Mouse (Mus musculus): ENCODE results near the gene Rps2. TPM values are rescaled to one million over a fixed set of nuclear protein-coding genes. Genes with fewer than 3 reads are reported as not detected.
"Not testable (repeated sequence)": the region's sequence is repeated elsewhere in the genome, so short reads cannot be mapped to it uniquely, and the experiment has no call there.

Rps2 gene
- polyA plus RNA-seq, 1 experiment from 2014 or later = 732 TPM

GRCm38 (mm10) chr17:24716166-24716682 lies 1.7 kb upstream of the Rps2 start:
- no peak overlapping the region for H3K4me2 ChIP-seq (ENCODE audit: low read length)
- no peak overlapping the region for H3K9ac ChIP-seq (ENCODE audit: low read depth, low read length)
- peaks cover 7% of the 10 kb centered on the region for H3K36me3 ChIP-seq (ENCODE audit: control insufficient read depth, insufficient read depth, low read length)
- ATAC-seq = no peak
- H3K9me3 ChIP-seq (ENCODE audit: control insufficient read depth, low read length) = no peaks in the 10 kb centered on the region
- H3K4me1 ChIP-seq (ENCODE audit: control insufficient read depth, insufficient read depth, low read depth, low read length) = peaks cover 9% of the 10 kb centered on the region
- no peaks in the 10 kb centered on the region for H3K27me3 ChIP-seq (replicated peaks; ENCODE audit: control insufficient read depth, insufficient read depth, low read length)
- no peak overlapping the region for H3K4me3 ChIP-seq (ENCODE audit: low read length)
- 95% methylated on average over 15 of the region's 15 CpGs for WGBS
- H3K27ac ChIP-seq (ENCODE audit: low read depth, low read length) = no peak overlapping the region

- Histone ChIP-seq H3K4me1 (ENCODE audit: control insufficient read depth, insufficient read depth, low read depth, low read length) (peaks cover 30% of the 10 kb centered on the region), H3K9ac (ENCODE audit: low read depth, low read length) (peak overlapping the region; percentile 90), H3K36me3 (ENCODE audit: control insufficient read depth, insufficient read depth, low read length) (peaks cover 16% of the 10 kb centered on the region), H3K4me2 (ENCODE audit: low read length) (peak overlapping the region; percentile 62), H3K4me3 (ENCODE audit: low read length) (peak overlapping the region; percentile 89)
- H3K27ac ChIP-seq (ENCODE audit: low read depth, low read length); H3K27me3 ChIP-seq (replicated peaks; ENCODE audit: control insufficient read depth, insufficient read depth, low read length); H3K9me3 ChIP-seq (ENCODE audit: control insufficient read depth, low read length); ATAC-seq: not testable (repeated sequence)
- 70% methylated on average over 5 of the region's 5 CpGs for WGBS
Measured at GRCm38 (mm10) chr17:24718938-24719337, 1.0 kb downstream of the Rps2 start.

GRCm38 (mm10) chr17:24719494-24720222 lies 1.7 kb downstream of the Rps2 start:
- H3K4me2 ChIP-seq (ENCODE audit: low read length) = peak overlapping the region; percentile 89
- peaks cover 30% of the 10 kb centered on the region for H3K4me1 ChIP-seq (ENCODE audit: control insufficient read depth, insufficient read depth, low read depth, low read length)
- peak overlapping the region; percentile 89 for H3K4me3 ChIP-seq (ENCODE audit: low read length)
- peak; percentile 99 for ATAC-seq
- H3K9ac ChIP-seq (ENCODE audit: low read depth, low read length) = peak overlapping the region; percentile 90
- WGBS = under 1% methylated on average over 59 of the region's 61 CpGs
- peak overlapping the region; percentile 87 for H3K27ac ChIP-seq (ENCODE audit: low read depth, low read length)
- no peaks in the 10 kb centered on the region for H3K27me3 ChIP-seq (replicated peaks; ENCODE audit: control insufficient read depth, insufficient read depth, low read length)
- H3K9me3 ChIP-seq (ENCODE audit: control insufficient read depth, low read length) = no peaks in the 10 kb centered on the region
- peaks cover 16% of the 10 kb centered on the region for H3K36me3 ChIP-seq (ENCODE audit: control insufficient read depth, insufficient read depth, low read length)

- Histone ChIP-seq H3K4me3 (ENCODE audit: low read length) (peak overlapping the region; percentile 89), H3K4me1 (ENCODE audit: control insufficient read depth, insufficient read depth, low read depth, low read length) (peaks cover 30% of the 10 kb centered on the region), H3K4me2 (ENCODE audit: low read length) (peak overlapping the region; percentile 89), H3K9ac (ENCODE audit: low read depth, low read length) (peak overlapping the region; percentile 76), H3K36me3 (ENCODE audit: control insufficient read depth, insufficient read depth, low read length) (peaks cover 16% of the 10 kb centered on the region)
- WGBS = under 1% methylated on average over 9 of the region's 11 CpGs
- H3K27me3 ChIP-seq (replicated peaks; ENCODE audit: control insufficient read depth, insufficient read depth, low read length); ATAC-seq; H3K27ac ChIP-seq (ENCODE audit: low read depth, low read length); H3K9me3 ChIP-seq (ENCODE audit: control insufficient read depth, low read length): not testable (repeated sequence)
Measured at GRCm38 (mm10) chr17:24720616-24721015, 2.7 kb downstream of the Rps2 start.

- Histone ChIP-seq H3K4me3 (ENCODE audit: low read length) (peak overlapping the region; percentile 23), H3K4me2 (ENCODE audit: low read length) (peak overlapping the region; percentile 89), H3K4me1 (ENCODE audit: control insufficient read depth, insufficient read depth, low read depth, low read length) (peaks cover 30% of the 10 kb centered on the region), H3K9ac (ENCODE audit: low read depth, low read length) (peak overlapping the region; percentile 15; the same call in 1 of the 2 replicates), H3K36me3 (ENCODE audit: control insufficient read depth, insufficient read depth, low read length) (peaks cover 11% of the 10 kb centered on the region)
- H3K27me3 ChIP-seq (replicated peaks; ENCODE audit: control insufficient read depth, insufficient read depth, low read length); H3K9me3 ChIP-seq (ENCODE audit: control insufficient read depth, low read length); ATAC-seq; H3K27ac ChIP-seq (ENCODE audit: low read depth, low read length): not testable (repeated sequence)
- 75% methylated on average over 7 of the region's 7 CpGs for WGBS
Measured at GRCm38 (mm10) chr17:24721383-24721955, 3.6 kb downstream of the Rps2 start.

GRCm38 (mm10) chr17:24722220-24722924 lies 4.5 kb downstream of the Rps2 start:
- Histone ChIP-seq H3K36me3 (ENCODE audit: control insufficient read depth, insufficient read depth, low read length) (peaks cover 11% of the 10 kb centered on the region), H3K27me3 (replicated peaks; ENCODE audit: control insufficient read depth, insufficient read depth, low read length) (no peaks in the 10 kb centered on the region), H3K9me3 (ENCODE audit: control insufficient read depth, low read length) (no peaks in the 10 kb centered on the region), H3K4me3 (ENCODE audit: low read length) (no peak overlapping the region), H3K4me2 (ENCODE audit: low read length) (no peak overlapping the region; the same call in 1 of the 2 replicates), H3K27ac (ENCODE audit: low read depth, low read length) (no peak overlapping the region), H3K9ac (ENCODE audit: low read depth, low read length) (peak overlapping the region; percentile 16; the same call in 1 of the 2 replicates), H3K4me1 (ENCODE audit: control insufficient read depth, insufficient read depth, low read depth, low read length) (peaks cover 30% of the 10 kb centered on the region)
- WGBS = 39% methylated on average over 13 of the region's 13 CpGs
- no peak for ATAC-seq

GRCm38 (mm10) chr17:24723122-24723880 lies 5.4 kb downstream of the Rps2 start:
- H3K27me3 ChIP-seq (replicated peaks; ENCODE audit: control insufficient read depth, insufficient read depth, low read length) = no peaks in the 10 kb centered on the region
- H3K4me1 ChIP-seq (ENCODE audit: control insufficient read depth, insufficient read depth, low read depth, low read length) = peaks cover 30% of the 10 kb centered on the region
- no peak for ATAC-seq

GRCm38 (mm10) chr17:24723881-24724180 lies 5.9 kb downstream of the Rps2 start:
- Histone ChIP-seq H3K36me3 (ENCODE audit: control insufficient read depth, insufficient read depth, low read length) (peaks cover 9% of the 10 kb centered on the region), H3K27ac (ENCODE audit: low read depth, low read length) (peak overlapping the region; percentile 79), H3K4me1 (ENCODE audit: control insufficient read depth, insufficient read depth, low read depth, low read length) (peaks cover 28% of the 10 kb centered on the region), H3K9me3 (ENCODE audit: control insufficient read depth, low read length) (no peaks in the 10 kb centered on the region), H3K4me2 (ENCODE audit: low read length) (peak overlapping the region; percentile 88), H3K27me3 (replicated peaks; ENCODE audit: control insufficient read depth, insufficient read depth, low read length) (no peaks in the 10 kb centered on the region), H3K4me3 (ENCODE audit: low read length) (peak overlapping the region; percentile 82), H3K9ac (ENCODE audit: low read depth, low read length) (peak overlapping the region; percentile 90)
- under 1% methylated on average over 15 of the region's 15 CpGs for WGBS
- no peak for ATAC-seq

More at GRCm38 (mm10) chr17:24723122-24723880, 5.4 kb downstream of the Rps2 start:
- peak overlapping the region; percentile 90 for H3K9ac ChIP-seq (ENCODE audit: low read depth, low read length)
- no peaks in the 10 kb centered on the region for H3K9me3 ChIP-seq (ENCODE audit: control insufficient read depth, low read length)
- WGBS = 5% methylated on average over 12 of the region's 12 CpGs
- peak overlapping the region; percentile 82 for H3K4me3 ChIP-seq (ENCODE audit: low read length)
- peaks cover 9% of the 10 kb centered on the region for H3K36me3 ChIP-seq (ENCODE audit: control insufficient read depth, insufficient read depth, low read length)
- H3K4me2 ChIP-seq (ENCODE audit: low read length) = peak overlapping the region; percentile 88
- peak overlapping the region; percentile 79 for H3K27ac ChIP-seq (ENCODE audit: low read depth, low read length)

Measured in hindbrain, embryonic 16.5 days (tissue).